Mouse (Mus musculus) macrophage (primary cell): ENCODE measurements around the gene Gm14408. TPM values are rescaled to one million over a fixed set of nuclear protein-coding genes. Genes with fewer than 3 reads are reported as not detected.
"Not testable (repeated sequence)": the region's sequence is repeated elsewhere in the genome, so short reads cannot be mapped to it uniquely, and the experiment has no call there.

Experiments
- H3K27ac ChIP-seq: fragments of 350-480 bp; formaldehyde crosslinking; 2 replicates; pipeline ENCODE4 v1.9.0; 2021
- H3K36me3 ChIP-seq: fragments of 350-480 bp; formaldehyde crosslinking; 2 replicates; pipeline ENCODE4 v1.9.0; 2021; ENCODE audit errors: inconsistent target
- H3K4me3 ChIP-seq: fragments of 350-480 bp; formaldehyde crosslinking; 2 replicates; pipeline ENCODE4 v1.9.0; 2021; ENCODE audit errors: inconsistent target
- H3K79me2 ChIP-seq: fragments of 350-480 bp; formaldehyde crosslinking; 2 replicates; pipeline ENCODE4 v1.9.0; 2021; ENCODE audit errors: inconsistent target
- WGBS: methylation state at CpG from one replicate; pipeline ENCODE4 v1.1.7; 2026; ENCODE audit warnings: inconsistent platforms; ENCODE audit not compliant: missing documents; 5-methylcytosine and 5-hydroxymethylcytosine counted together
- polyA plus RNA-seq: library from polyadenylated mRNA; stranded (reverse); fragments of 250-400 nt; gene quantifications from 3 replicates; pipeline ENCODE4 v1.2.4, GENCODE M21; 2018; ENCODE audit warnings: inconsistent platforms
- total RNA-seq, 78 experiments: library from RNA; depleted of rRNA; stranded (reverse); fragments of 250-400 nt; gene quantifications; 1 replicate in 9 of 78; 2 replicates in 24 of 78; 3 replicates in 43 of 78; 4 replicates in 2 of 78; pipeline ENCODE4 v1.2.4; 2018; ENCODE audit warnings: inconsistent platforms in 56 of 78

The Gm14408 gene
- not detected for total RNA-seq (2018; cell fraction: chromatin; rRNA removed)
- not detected for total RNA-seq (2018; cell fraction: cytosol; rRNA removed)
- total RNA-seq (2018; cell fraction: nucleus; rRNA removed): not detected
- polyA plus RNA-seq: not detected in 3 replicates

GRCm38 (mm10) chr2:176830840-176831239 is at the start of gene Gm14408:
TSS of gene Gm14408 (plus strand) at chr2:176831140.
- not testable (repeated sequence) for H3K79me2 ChIP-seq, H3K36me3 ChIP-seq, H3K4me3 ChIP-seq, H3K27ac ChIP-seq
- no CpG with 5 or more reads among the region's 3 CpGs for whole genome bisulfite sequencing

GRCm38 (mm10) chr2:176798312-176798711 is 32.6 kb upstream of the Gm14408 start, which contains the start of gene Gm14295:
TSS of gene Gm14295 (plus strand) at chr2:176798612.
- H3K79me2 ChIP-seq, H3K36me3 ChIP-seq, H3K27ac ChIP-seq: not testable (repeated sequence)
- WGBS: no CpG with 5 or more reads among the region's 6 CpGs
- peak within 1 kb of the TSS; percentile 41 for H3K4me3 ChIP-seq

- H3K79me2 ChIP-seq, H3K36me3 ChIP-seq, H3K27ac ChIP-seq: not testable (repeated sequence)
- H3K4me3 ChIP-seq: peak overlapping the region; percentile 41
- 26% methylated on average over 7 of the region's 15 CpGs for WGBS
Observed at GRCm38 (mm10) chr2:176798785-176799184, 32.2 kb upstream of the Gm14408 start.

Other genes with a start within 250 kb of the Gm14408 start
- 4.0 to 17.7 TPM (median 5.4 TPM) in 3 replicates for gene Gm14308, start 194.8 kb upstream of the Gm14408 start, polyA plus RNA-seq
- gene Zfp973, start 160.6 kb upstream of the Gm14408 start, polyA plus RNA-seq: 7.5 to 9.9 TPM (median 8.2 TPM) in 3 replicates
- 15.4 to 26.2 TPM (median 25.0 TPM) in 3 replicates for gene Gm14305, start 122.8 kb upstream of the Gm14408 start, polyA plus RNA-seq
- gene Gm14295, start 32.5 kb upstream of the Gm14408 start, polyA plus RNA-seq: 14.8 to 35.6 TPM (median 15.0 TPM) in 3 replicates
- 3.7 to 19.9 TPM (median 5.8 TPM) in 3 replicates for gene Gm14296, start 96.7 kb downstream of the Gm14408 start, polyA plus RNA-seq
- gene Gm14419, start 169.8 kb downstream of the Gm14408 start, polyA plus RNA-seq: 3.3 to 12.6 TPM (median 4.8 TPM) in 3 replicates
- gene Gm14401, start 243.2 kb downstream of the Gm14408 start, polyA plus RNA-seq: not detected in 3 replicates